Mouse (Mus musculus): ENCODE results near the gene March4. TPM values are rescaled to one million over a fixed set of nuclear protein-coding genes. Genes with fewer than 3 reads are reported as not detected.
A peak's percentile ranks its signal among the peaks of the same experiment; 100 is the strongest.

March4 gene
- polyA plus RNA-seq, 1 experiment from 2014 or later = 5.8 TPM

- peaks cover 5% of the 10 kb centered on the region for H3K4me1 ChIP-seq
- WGBS = 81% methylated on average over 7 of the region's 7 CpGs
- no peak overlapping the region for H3K4me3 ChIP-seq
- H3K9me3 ChIP-seq = no peaks in the 10 kb centered on the region
- H3K27me3 ChIP-seq (replicated peaks) = no peaks in the 10 kb centered on the region
- H3K36me3 ChIP-seq = no peaks in the 10 kb centered on the region
- H3K27ac ChIP-seq = no peak overlapping the region
- ATAC-seq (ENCODE audit: low FRiP score, low read depth) = 0 out of 2 replicates have a peak, but pooled peaks have one; percentile 2
- H3K4me2 ChIP-seq (replicated peaks) = no peak overlapping the region
- no peak overlapping the region for H3K9ac ChIP-seq
Observed at GRCm38 (mm10) chr1:72510778-72511520, 25.8 kb downstream of the March4 start.

DNA sequence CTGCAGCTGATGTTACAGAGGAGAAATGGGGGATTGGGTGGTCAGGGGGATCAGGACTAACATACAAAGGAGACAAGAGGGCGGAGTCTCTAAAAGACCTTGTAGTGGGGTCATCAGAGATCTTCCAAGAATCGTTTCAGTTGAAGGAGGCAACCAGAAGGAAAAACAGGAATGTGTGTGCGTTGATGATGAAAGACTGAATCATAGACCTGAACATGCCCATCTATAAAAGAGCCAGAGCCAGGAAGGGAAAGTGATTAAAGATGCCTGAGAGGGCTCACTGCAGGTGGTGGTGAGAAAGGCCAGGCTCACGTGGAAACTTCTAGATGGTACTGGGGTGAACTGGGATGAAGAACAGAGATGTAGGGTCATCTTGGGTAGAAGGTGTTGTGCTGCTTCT is 27.2 kb downstream of the March4 start:
- H3K4me1 ChIP-seq = peaks cover 7% of the 10 kb centered on the region
- no peak overlapping the region for H3K27ac ChIP-seq
- no peaks in the 10 kb centered on the region for H3K9me3 ChIP-seq
- H3K4me3 ChIP-seq = no peak overlapping the region
- WGBS = 86% methylated on average over 4 of the region's 4 CpGs
- no peaks in the 10 kb centered on the region for H3K36me3 ChIP-seq
- no peak overlapping the region for H3K9ac ChIP-seq
- no peak for ATAC-seq (ENCODE audit: low FRiP score, low read depth)
- H3K4me2 ChIP-seq (replicated peaks) = no peak overlapping the region
- no peaks in the 10 kb centered on the region for H3K27me3 ChIP-seq (replicated peaks)

GRCm38 (mm10) chr1:72507670-72508069 is 29.1 kb downstream of the March4 start:
- H3K4me2 ChIP-seq (replicated peaks) = no peak overlapping the region
- no peaks in the 10 kb centered on the region for H3K27me3 ChIP-seq (replicated peaks)
- no peak overlapping the region for H3K9ac ChIP-seq
- no peak overlapping the region for H3K4me3 ChIP-seq
- WGBS = 70% methylated on average over 2 of the region's 2 CpGs
- H3K27ac ChIP-seq = no peak overlapping the region
- no peak for ATAC-seq (ENCODE audit: low FRiP score, low read depth)
- H3K9me3 ChIP-seq = no peaks in the 10 kb centered on the region
- H3K36me3 ChIP-seq = no peaks in the 10 kb centered on the region
- H3K4me1 ChIP-seq = peaks cover 7% of the 10 kb centered on the region

- ATAC-seq (ENCODE audit: low FRiP score, low read depth) = no peak
- no peaks in the 10 kb centered on the region for H3K36me3 ChIP-seq
- no peaks in the 10 kb centered on the region for H3K9me3 ChIP-seq
- H3K27me3 ChIP-seq (replicated peaks) = no peaks in the 10 kb centered on the region
- WGBS = 34% methylated on average over 10 of the region's 10 CpGs
- no peak overlapping the region for H3K4me2 ChIP-seq (replicated peaks)
- H3K9ac ChIP-seq = no peak overlapping the region
- no peak overlapping the region for H3K27ac ChIP-seq
- H3K4me3 ChIP-seq = no peak overlapping the region
- peaks cover 7% of the 10 kb centered on the region for H3K4me1 ChIP-seq
Observed at GRCm38 (mm10) chr1:72506202-72506601, 30.5 kb downstream of the March4 start.

GRCm38 (mm10) chr1:72497609-72498008 is 39.1 kb downstream of the March4 start:
- Histone ChIP-seq H3K36me3 (no peaks in the 10 kb centered on the region), H3K27me3 (replicated peaks) (no peaks in the 10 kb centered on the region), H3K9me3 (no peaks in the 10 kb centered on the region), H3K9ac (no peak overlapping the region), H3K4me2 (replicated peaks) (no peak overlapping the region), H3K4me3 (no peak overlapping the region), H3K4me1 (no peaks in the 10 kb centered on the region), H3K27ac (no peak overlapping the region)
- WGBS = 91% methylated on average over 5 of the region's 5 CpGs
- no peak for ATAC-seq (ENCODE audit: low FRiP score, low read depth)

DNA sequence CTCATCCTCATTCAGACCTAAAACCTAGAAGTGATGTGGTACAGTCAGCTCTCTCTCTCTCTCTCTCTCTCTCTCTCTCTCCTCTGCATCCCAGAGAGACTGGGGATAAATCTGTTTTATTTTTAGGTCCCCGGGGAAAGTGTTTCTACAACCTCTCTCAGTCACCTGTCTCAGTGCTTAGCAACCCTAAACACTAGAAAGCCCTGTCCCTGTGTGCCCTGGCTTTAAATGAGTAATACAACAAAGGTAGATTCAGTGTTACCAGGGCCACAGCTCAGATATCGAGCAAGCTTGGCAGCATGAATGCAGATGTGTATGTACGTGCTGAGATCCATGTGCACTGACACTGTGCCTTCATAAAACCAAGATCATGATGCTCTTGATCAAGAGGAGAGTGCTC is 43.3 kb downstream of the March4 start:
- ATAC-seq (ENCODE audit: low FRiP score, low read depth) = no peak
- H3K9ac ChIP-seq = no peak overlapping the region
- 88% methylated on average over 3 of the region's 3 CpGs for WGBS
- no peaks in the 10 kb centered on the region for H3K9me3 ChIP-seq
- no peaks in the 10 kb centered on the region for H3K36me3 ChIP-seq
- H3K4me3 ChIP-seq = no peak overlapping the region
- H3K27ac ChIP-seq = no peak overlapping the region
- H3K27me3 ChIP-seq (replicated peaks) = no peaks in the 10 kb centered on the region
- H3K4me1 ChIP-seq = peaks cover 9% of the 10 kb centered on the region
- H3K4me2 ChIP-seq (replicated peaks) = no peak overlapping the region

GRCm38 (mm10) chr1:72492666-72493065 is 44.1 kb downstream of the March4 start:
- H3K9ac ChIP-seq = no peak overlapping the region
- no peak for ATAC-seq (ENCODE audit: low FRiP score, low read depth)
- no peak overlapping the region for H3K4me2 ChIP-seq (replicated peaks)
- H3K9me3 ChIP-seq = no peaks in the 10 kb centered on the region
- H3K27ac ChIP-seq = no peak overlapping the region
- WGBS = 86% methylated on average over 10 of the region's 10 CpGs
- H3K27me3 ChIP-seq (replicated peaks) = no peaks in the 10 kb centered on the region
- H3K4me3 ChIP-seq = no peak overlapping the region
- H3K4me1 ChIP-seq = peaks cover 9% of the 10 kb centered on the region
- H3K36me3 ChIP-seq = no peaks in the 10 kb centered on the region

GRCm38 (mm10) chr1:72491307-72491706 is 45.4 kb downstream of the March4 start:
- H3K9me3 ChIP-seq = no peaks in the 10 kb centered on the region
- no peak for ATAC-seq (ENCODE audit: low FRiP score, low read depth)
- no peaks in the 10 kb centered on the region for H3K36me3 ChIP-seq
- H3K9ac ChIP-seq = no peak overlapping the region
- H3K27me3 ChIP-seq (replicated peaks) = no peaks in the 10 kb centered on the region
- H3K4me1 ChIP-seq = peaks cover 9% of the 10 kb centered on the region
- WGBS = 78% methylated on average over 5 of the region's 5 CpGs
- no peak overlapping the region for H3K27ac ChIP-seq
- H3K4me2 ChIP-seq (replicated peaks) = no peak overlapping the region
- H3K4me3 ChIP-seq = no peak overlapping the region

GRCm38 (mm10) chr1:72490801-72491200 is 45.9 kb downstream of the March4 start:
- Histone ChIP-seq H3K4me2 (replicated peaks) (no peak overlapping the region), H3K4me1 (peaks cover 9% of the 10 kb centered on the region), H3K36me3 (no peaks in the 10 kb centered on the region), H3K9ac (no peak overlapping the region), H3K27me3 (replicated peaks) (no peaks in the 10 kb centered on the region), H3K4me3 (no peak overlapping the region), H3K9me3 (no peaks in the 10 kb centered on the region), H3K27ac (no peak overlapping the region)
- ATAC-seq (ENCODE audit: low FRiP score, low read depth) = no peak
- 72% methylated on average over 3 of the region's 3 CpGs for WGBS

DNA sequence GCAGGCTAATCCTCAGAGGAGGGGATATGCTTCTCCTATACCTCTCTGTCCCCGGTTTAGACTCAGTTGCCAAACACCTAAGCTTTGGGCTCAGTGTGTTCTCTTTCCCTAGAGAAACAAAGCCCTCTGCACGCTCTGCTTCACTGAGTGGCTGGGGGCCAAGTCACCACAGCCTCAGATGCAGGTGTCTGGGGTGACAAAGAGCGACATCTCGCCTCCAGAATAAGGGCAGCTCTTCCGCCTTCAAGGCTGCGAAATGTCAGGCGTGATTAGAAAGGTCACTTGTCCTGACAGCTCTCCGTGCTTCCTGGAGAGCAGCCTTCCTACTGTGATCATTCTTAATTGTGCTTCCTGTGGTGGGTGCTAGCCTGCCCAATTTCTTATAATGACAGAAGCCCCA is 46.5 kb downstream of the March4 start:
- no peaks in the 10 kb centered on the region for H3K27me3 ChIP-seq (replicated peaks)
- no peak overlapping the region for H3K4me3 ChIP-seq
- no peaks in the 10 kb centered on the region for H3K36me3 ChIP-seq
- H3K4me1 ChIP-seq = peaks cover 9% of the 10 kb centered on the region
- H3K9me3 ChIP-seq = no peaks in the 10 kb centered on the region
- 14% methylated on average over 8 of the region's 8 CpGs for WGBS
- no peak overlapping the region for H3K27ac ChIP-seq
- no peak overlapping the region for H3K9ac ChIP-seq
- H3K4me2 ChIP-seq (replicated peaks) = no peak overlapping the region
- ATAC-seq (ENCODE audit: low FRiP score, low read depth) = no peak

DNA sequence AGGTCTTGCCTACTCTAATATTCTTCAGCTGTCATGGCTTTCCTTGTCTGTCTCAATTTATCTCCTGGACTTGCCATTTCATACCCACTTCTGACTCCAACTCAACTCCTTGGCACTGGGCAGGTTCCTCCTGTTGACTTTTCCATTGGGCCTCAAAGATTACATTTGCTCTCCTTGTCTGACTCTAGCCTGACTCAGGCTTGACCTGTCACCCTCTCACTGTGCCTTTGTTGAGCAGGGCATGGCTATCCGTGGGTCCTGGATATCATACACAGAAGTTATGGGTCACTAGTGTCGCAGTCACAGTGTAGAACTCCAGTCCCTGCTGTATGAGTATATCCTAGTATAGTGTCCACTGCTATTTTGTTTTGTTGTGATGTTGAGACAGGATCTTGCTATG is 60.1 kb downstream of the March4 start:
- no peak overlapping the region for H3K27ac ChIP-seq
- no peak overlapping the region for H3K4me3 ChIP-seq
- H3K36me3 ChIP-seq = no peaks in the 10 kb centered on the region
- no peaks in the 10 kb centered on the region for H3K27me3 ChIP-seq (replicated peaks)
- no peak overlapping the region for H3K9ac ChIP-seq
- no peaks in the 10 kb centered on the region for H3K9me3 ChIP-seq
- ATAC-seq (ENCODE audit: low FRiP score, low read depth) = no peak
- 94% methylated on average over 2 of the region's 2 CpGs for WGBS
- no peak overlapping the region for H3K4me2 ChIP-seq (replicated peaks)
- H3K4me1 ChIP-seq = no peaks in the 10 kb centered on the region

DNA sequence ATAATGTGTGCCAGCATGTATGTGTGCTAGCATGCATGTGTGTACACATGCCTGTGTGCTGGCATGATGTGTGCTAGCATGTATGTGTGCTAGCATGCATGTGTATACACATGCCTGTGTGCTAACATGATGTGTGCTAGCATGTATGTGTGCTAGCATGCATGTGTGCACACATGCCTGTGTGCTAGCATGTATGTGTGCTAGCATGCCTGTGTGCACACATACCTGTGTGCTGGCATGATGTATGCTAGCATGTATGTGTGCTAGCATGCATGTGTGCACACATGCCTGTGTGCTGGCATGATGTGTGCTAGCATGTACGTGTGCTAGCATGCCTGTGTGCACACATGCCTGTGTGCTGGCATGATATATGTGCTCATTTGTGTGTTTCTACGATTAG is 67.7 kb downstream of the March4 start:
- H3K4me1 ChIP-seq = no peaks in the 10 kb centered on the region
- H3K9me3 ChIP-seq = no peaks in the 10 kb centered on the region
- H3K27ac ChIP-seq = no peak overlapping the region
- no peaks in the 10 kb centered on the region for H3K36me3 ChIP-seq
- no peaks in the 10 kb centered on the region for H3K27me3 ChIP-seq (replicated peaks)
- H3K9ac ChIP-seq = no peak overlapping the region
- 84% methylated on average over 2 of the region's 2 CpGs for WGBS
- no peak overlapping the region for H3K4me3 ChIP-seq
- H3K4me2 ChIP-seq (replicated peaks) = no peak overlapping the region
- ATAC-seq (ENCODE audit: low FRiP score, low read depth) = no peak

DNA sequence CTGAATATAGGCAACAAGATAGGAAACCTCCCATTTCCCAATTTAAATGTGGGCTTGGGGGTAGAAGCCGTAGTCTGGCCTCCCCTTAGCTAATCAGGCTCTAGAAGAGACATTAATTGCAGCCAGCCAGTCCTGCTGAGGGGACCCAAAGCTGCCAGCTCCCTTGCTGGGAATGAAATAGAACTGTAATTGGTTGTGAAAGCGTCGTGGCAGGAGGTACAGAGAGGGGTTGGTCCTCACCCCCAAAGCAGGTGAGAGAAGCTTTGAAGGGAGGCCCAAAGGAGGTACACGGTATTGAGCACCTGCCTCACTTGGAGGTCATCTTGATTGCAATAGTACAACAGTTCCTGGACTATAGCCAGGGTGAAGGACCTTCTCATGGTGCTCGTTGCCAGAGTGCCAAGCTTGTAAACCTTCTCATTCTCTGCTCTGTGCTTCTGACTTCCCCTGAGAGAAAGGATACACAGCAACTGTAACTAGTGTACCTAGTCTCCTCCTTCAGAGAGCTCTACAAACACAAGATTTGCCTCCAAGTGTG is 68.2 kb downstream of the March4 start:
- H3K36me3 ChIP-seq = no peaks in the 10 kb centered on the region
- WGBS = 74% methylated on average over 5 of the region's 5 CpGs
- ATAC-seq (ENCODE audit: low FRiP score, low read depth) = no peak
- no peak overlapping the region for H3K9ac ChIP-seq
- no peak overlapping the region for H3K4me3 ChIP-seq
- no peaks in the 10 kb centered on the region for H3K27me3 ChIP-seq (replicated peaks)
- H3K9me3 ChIP-seq = no peaks in the 10 kb centered on the region
- no peak overlapping the region for H3K27ac ChIP-seq
- no peak overlapping the region for H3K4me2 ChIP-seq (replicated peaks)
- H3K4me1 ChIP-seq = no peaks in the 10 kb centered on the region

All from neural tube, embryonic 12.5 days (tissue).